Mouse (Mus musculus) NIH3T3 (cell line): ENCODE data around the gene Mrpl58.

ENCODE experiments used
- DNase-seq: peaks from one replicate; pipeline ENCODE4 v3.0.0-alpha.2; 2012; ENCODE audit warnings: low read depth

The Mrpl58 gene

DNA sequence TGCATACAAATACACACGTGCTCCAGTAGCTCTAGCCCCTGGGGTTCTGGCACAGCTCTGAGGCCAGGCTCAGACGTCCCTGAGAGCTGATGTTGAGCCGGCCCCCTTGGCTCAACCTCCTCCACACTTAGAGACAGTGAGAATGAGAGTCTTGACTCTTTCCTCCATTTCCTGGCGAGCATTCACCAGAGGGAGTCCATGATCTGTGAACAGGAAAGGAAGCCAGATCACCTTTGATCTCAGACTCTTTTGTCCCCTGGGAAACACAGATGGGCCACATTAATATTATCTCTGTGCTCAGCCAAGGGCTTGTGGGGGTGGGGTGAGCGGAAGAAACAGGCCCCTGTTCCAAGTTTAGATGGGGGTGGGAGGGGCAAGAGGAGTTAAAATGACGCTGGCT is 53.9 kb downstream of the Mrpl58 start:
- DNase-seq, result no peak

GRCm38 (mm10) chr11:115460976-115461375 is 57.4 kb downstream of the Mrpl58 start:
- no peak for DNase-seq

DNA sequence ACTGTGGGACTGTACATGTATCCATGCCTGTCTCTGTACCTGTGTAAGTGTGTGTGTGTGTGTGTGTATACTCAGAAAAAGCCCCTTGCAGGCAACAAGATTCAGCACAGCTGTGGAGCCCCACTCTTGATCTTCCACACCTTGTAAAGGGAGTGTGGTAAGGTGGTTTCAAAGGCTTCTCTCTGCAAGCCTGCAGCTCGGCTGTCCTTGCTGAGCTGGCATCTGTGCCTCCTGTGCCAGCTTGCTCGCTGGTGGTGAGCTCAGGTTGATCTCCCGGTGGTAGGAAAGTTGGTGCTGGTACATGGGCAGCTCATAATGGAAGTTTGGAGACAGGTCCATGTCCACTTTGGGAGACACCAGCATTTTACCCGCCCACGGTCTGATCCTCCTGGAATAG is 58.3 kb downstream of the Mrpl58 start:
- DNase-seq, result no peak
